Mouse (Mus musculus) left cerebral cortex, postnatal 4 days (tissue): ENCODE results near the gene Gm3676. TPM values are rescaled to one million over a fixed set of nuclear protein-coding genes. Genes with fewer than 3 reads are reported as not detected.
"Not testable (repeated sequence)": the region's sequence is repeated elsewhere in the genome, so short reads cannot be mapped to it uniquely, and the experiment has no call there.

Experiments
- DNase-seq: peaks from one replicate; pipeline ENCODE4 v3.0.0-alpha.2; 2022
- intact Hi-C: fragments of 180-260 bp; cut with DNase I; formaldehyde crosslinking; loops from one replicate; pipeline ENCODE4 v1.15.1; 2025
- total RNA-seq, 2 experiments: library from RNA; stranded (reverse); gene quantifications; 2 replicates each; pipeline ENCODE4 v1.2.3; 2021

Gene Gm3676
- not detected for total RNA-seq

DNA sequence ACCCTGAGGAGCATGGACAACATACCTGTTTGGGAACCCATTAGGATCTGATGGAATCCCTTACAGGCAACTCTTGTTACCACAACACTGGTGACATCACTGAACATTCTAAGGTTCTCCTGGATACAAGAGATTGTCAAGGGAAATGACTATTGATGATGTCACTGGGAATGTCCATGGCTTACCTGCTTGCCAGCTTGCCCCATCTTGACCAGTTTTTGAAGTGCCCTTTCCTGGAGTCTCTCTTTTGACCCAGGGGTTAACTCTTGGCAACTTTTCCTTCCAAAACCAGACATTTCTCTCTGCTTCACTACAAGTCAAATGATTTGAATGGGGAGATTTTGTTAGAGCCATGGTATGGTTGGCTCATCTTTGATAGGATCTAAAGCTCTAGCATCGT, at the start of gene Gm3676:
Gene Gm3676 (minus strand): TSS at position 101 of the 400 bp plus-strand sequence.
- DNase-seq, intact Hi-C loops: not testable (repeated sequence)

GRCm38 (mm10) chr14:41648176-41648575, 1.9 kb upstream of the Gm3676 start:
- intact Hi-C loops, DNase-seq: not testable (repeated sequence)

GRCm38 (mm10) chr14:41630144-41630543, 16.1 kb downstream of the Gm3676 start:
- DNase-seq: peak; percentile 2
- intact Hi-C loops: not testable (repeated sequence)

DNA sequence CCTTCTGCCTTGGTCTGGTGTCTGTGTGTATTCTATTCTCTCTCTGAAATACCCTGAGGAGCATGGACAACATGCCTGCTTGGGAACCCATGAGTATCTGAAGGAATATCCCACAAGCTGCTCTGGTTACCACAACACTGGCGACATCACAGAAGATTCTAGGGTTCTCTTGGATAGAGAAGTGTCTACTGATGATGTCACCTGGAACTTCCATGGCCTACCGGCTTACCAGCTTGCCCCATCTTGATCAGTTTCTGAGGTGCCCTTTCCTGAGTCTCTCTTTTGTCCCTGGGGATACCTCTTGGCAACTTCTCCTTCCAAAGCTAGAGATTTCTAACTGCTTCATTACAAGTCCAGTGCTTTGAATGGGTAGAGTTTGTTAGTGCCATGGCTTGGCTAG, 21.8 kb downstream of the Gm3676 start, which contains the start of gene Gm3072:
Gene Gm3072 (minus strand): TSS at position 101 of the 400 bp plus-strand sequence.
- intact Hi-C loops, DNase-seq: not testable (repeated sequence)

DNA sequence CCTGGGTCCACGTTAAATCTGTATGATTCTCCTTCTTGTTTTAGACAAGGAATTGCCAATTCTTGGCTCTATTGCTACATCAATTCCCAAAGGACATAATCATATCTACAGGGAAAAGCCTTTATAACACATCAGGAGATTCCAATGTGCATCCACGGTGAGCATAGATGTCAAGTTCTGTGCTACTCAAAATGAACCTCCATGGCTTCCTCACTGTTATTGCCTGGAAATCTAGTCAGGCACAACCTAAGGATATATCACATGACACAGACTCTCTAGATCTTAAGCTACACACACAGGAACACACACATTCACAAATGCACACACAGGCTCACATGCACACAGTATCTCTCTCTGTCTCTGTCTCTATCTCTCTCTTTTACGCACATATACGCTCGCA, 23.8 kb downstream of the Gm3676 start:
- DNase-seq, intact Hi-C loops: not testable (repeated sequence)

DNA sequence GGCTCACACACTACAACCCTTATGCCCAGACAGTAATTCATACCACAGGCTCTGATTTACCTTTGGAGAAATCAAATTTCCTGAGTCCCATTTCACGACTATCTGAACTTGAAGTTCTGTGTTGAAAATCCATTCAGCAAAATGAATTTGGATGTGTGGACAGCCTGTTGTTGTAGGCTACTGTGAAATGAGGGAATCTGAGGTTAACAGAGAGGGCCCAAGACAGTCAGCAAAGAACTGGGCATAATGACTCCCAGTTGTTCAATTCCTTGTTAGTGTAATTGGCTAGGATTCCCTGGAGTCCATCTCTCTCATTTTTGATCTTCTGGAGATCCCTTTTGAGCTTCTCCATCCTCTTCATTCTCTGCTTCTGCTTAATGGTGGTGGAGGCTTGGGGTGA, 35.6 kb downstream of the Gm3676 start:
- DNase-seq, intact Hi-C loops: not testable (repeated sequence)

DNA sequence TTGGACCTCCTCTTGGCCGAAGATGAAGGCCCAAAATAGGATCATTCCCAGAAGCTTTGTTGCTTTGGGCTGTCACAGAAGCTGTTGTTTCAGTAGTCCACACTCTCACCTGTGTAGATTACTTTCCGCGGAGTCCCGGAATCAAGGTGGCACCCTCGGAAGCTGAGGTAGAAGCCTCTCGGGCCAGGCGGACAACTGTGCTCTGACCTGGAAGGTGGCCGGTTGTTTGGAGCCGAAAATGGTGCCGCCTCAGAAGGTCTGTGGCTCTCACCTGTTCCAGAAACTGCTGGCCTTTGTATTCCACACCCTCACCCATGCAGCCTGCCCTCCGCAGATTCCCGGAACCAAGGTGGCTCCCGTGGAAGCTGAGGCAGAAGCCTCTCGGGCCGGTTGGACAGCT, 45.4 kb downstream of the Gm3676 start:
- intact Hi-C loops, DNase-seq: not testable (repeated sequence)

Other genes with a start within 250 kb of the Gm3676 start
- not detected for gene Gm6482, start 238.2 kb downstream of the Gm3676 start, total RNA-seq
- not detected for gene Gm7954, start 193.0 kb downstream of the Gm3676 start, total RNA-seq
- not detected for gene Gm3486, start 157.0 kb downstream of the Gm3676 start, total RNA-seq
- not detected for gene Gm7970, start 90.9 kb downstream of the Gm3676 start, total RNA-seq
- gene 1700049E17Rik2, start 73.3 kb downstream of the Gm3676 start, total RNA-seq: 1 to 10 TPM; 1.0 to 1.1 TPM
- not detected for gene Gm3072, start 21.9 kb downstream of the Gm3676 start, total RNA-seq
- gene Gm8068, start 55.4 kb upstream of the Gm3676 start, total RNA-seq: not detected
- gene Gm7929, start 104.1 kb upstream of the Gm3676 start, total RNA-seq: not detected
- not detected for gene Gm47189, start 126.0 kb upstream of the Gm3676 start, total RNA-seq